Mouse (Mus musculus) megakaryocyte, adult 5-6 weeks (primary cell): ENCODE data around the gene Aldh3a1. TPM values are rescaled to one million over a fixed set of nuclear protein-coding genes. Genes with fewer than 3 reads are reported as not detected.
A peak's percentile ranks its signal among the peaks of the same experiment; 100 is the strongest.

Experiments
- ATAC-seq: 2 replicates; pipeline ENCODE4 v1.8.0; 2016; ENCODE audit warnings: mild to moderate bottlenecking, inconsistent platforms; ENCODE audit not compliant: poor library complexity, severe bottlenecking
- total RNA-seq, 2 experiments: library from RNA; stranded (forward) in 1 of 2; stranded (reverse) in 1 of 2; fragments of 153-499, 151-499 nt in 1 of 2; fragments of 221-1000, 200-1000 nt in 1 of 2; gene quantifications; 2 replicates each; pipeline versions ENCODE4 v1.2.3 to v1.2.4; 2015 to 2017

Aldh3a1 gene
- total RNA-seq, 2 experiments from 2014 or later, result not detected

- no peak for ATAC-seq
Observed at GRCm38 (mm10) chr11:61196616-61197353, 10.6 kb upstream of the Aldh3a1 start.

- ATAC-seq, result no peak
Observed at GRCm38 (mm10) chr11:61197935-61198334, 9.4 kb upstream of the Aldh3a1 start.

GRCm38 (mm10) chr11:61199620-61200362 is 7.5 kb upstream of the Aldh3a1 start:
- no peak for ATAC-seq

GRCm38 (mm10) chr11:61202186-61202585 is 5.2 kb upstream of the Aldh3a1 start:
- no peak for ATAC-seq

GRCm38 (mm10) chr11:61202810-61203209 is 4.5 kb upstream of the Aldh3a1 start:
- ATAC-seq, result no peak

GRCm38 (mm10) chr11:61205167-61205950 is 2.0 kb upstream of the Aldh3a1 start:
- ATAC-seq, result no peak

- ATAC-seq, result no peak
Observed at GRCm38 (mm10) chr11:61206136-61206535, 1.2 kb upstream of the Aldh3a1 start.

- ATAC-seq, result no peak
Observed at GRCm38 (mm10) chr11:61208316-61208715, 979 bp downstream of the Aldh3a1 start.

- no peak for ATAC-seq
Observed at GRCm38 (mm10) chr11:61212102-61212501, 4.8 kb downstream of the Aldh3a1 start.

GRCm38 (mm10) chr11:61215936-61216335 is 8.6 kb downstream of the Aldh3a1 start:
- no peak for ATAC-seq

GRCm38 (mm10) chr11:61220156-61220881 is 13.0 kb downstream of the Aldh3a1 start:
- no peak for ATAC-seq

- ATAC-seq, result no peak
Observed at GRCm38 (mm10) chr11:61222007-61222406, 14.7 kb downstream of the Aldh3a1 start.

- ATAC-seq, result no peak
Observed at GRCm38 (mm10) chr11:61222971-61223745, 15.8 kb downstream of the Aldh3a1 start.

- ATAC-seq, result no peak
Observed at GRCm38 (mm10) chr11:61224234-61224744, 17.0 kb downstream of the Aldh3a1 start.

- ATAC-seq, result peak; percentile 66
Observed at GRCm38 (mm10) chr11:61224907-61225306, 17.6 kb downstream of the Aldh3a1 start.

GRCm38 (mm10) chr11:61225511-61225910 is 18.2 kb downstream of the Aldh3a1 start:
- ATAC-seq, result peak; percentile 57

GRCm38 (mm10) chr11:61225941-61226412 is 18.6 kb downstream of the Aldh3a1 start:
- ATAC-seq, result no peak

GRCm38 (mm10) chr11:61227816-61228215 is 20.5 kb downstream of the Aldh3a1 start:
- ATAC-seq, result no peak

GRCm38 (mm10) chr11:61228406-61228805 is 21.1 kb downstream of the Aldh3a1 start:
- ATAC-seq, result no peak

GRCm38 (mm10) chr11:61231329-61231728 is 24.0 kb downstream of the Aldh3a1 start:
- ATAC-seq, result peak; percentile 75
